Mouse (Mus musculus): Measurements from ENCODE around the gene Caly.

Gene Caly

DNA sequence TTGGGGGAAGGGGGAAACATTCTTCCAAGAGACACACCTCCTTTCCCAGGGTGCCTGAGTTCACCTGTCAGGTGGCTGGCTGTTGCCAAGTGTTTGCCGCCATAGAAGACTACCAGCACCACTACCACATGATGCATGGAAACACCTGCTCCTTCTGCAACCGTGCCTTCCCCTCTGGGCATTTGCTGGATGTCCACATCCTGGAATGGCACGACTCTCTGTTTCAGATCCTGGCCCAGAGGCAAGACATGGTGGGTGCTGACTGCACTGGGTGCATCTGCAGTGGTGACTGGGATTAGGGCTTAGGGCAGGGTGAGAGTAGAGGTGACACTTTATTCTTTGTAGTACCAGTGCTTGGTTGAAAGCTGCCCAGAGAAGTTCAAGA is 45.2 kb downstream of the Caly start:
- DNase-seq (ENCODE audit: low spot score) = no peak

DNA sequence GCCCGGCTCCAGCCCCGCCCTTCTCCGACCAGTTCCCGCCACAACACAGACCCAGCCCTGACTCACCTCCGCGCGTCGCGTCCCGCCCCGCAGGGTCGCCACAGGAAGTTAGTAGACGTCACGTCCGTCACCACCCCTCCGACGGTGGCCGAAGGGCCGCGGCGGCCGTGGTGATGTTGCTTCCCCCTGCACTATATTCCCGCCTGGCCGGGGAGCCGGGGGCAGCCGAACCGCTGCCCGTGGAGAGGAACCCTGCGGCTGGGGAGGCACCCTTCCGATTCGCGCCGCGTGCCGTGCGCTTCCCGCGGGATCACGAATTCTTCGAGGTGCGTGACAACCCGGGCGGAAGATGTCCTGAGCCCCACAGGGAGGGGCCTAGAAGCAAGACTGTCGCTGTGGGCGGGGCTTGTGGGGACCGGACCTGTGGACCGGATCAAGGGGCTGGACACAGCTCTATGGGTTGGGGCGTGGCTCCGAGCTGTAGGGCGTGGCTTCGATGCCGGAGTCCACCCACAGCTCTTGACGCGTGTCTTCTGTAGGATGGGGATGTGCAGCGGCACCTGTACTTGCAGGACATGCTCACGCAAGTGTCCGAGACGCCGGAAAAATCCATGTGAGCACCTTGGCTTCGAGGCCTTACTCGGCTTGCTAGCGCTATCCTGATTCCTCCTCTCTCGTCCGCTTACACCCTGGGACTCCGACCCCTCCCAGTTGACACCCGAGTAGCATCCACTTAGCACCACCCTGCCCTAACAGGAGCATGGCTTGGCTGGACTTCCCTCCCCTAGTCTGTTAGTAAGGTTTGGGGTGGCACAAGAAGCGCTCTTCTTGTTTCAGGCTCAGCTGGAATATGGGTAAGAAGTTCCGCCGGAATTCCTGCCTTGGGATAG is 45.8 kb downstream of the Caly start, which contains the start of the genes Zfp511 and Tubgcp2:
Zfp511 (plus strand) TSS at position 111 of the 890 bp plus-strand sequence.
Tubgcp2 (minus strand) TSS at position 389 of the 890 bp plus-strand sequence.
- peak; percentile 95 for DNase-seq (ENCODE audit: low spot score)

DNA sequence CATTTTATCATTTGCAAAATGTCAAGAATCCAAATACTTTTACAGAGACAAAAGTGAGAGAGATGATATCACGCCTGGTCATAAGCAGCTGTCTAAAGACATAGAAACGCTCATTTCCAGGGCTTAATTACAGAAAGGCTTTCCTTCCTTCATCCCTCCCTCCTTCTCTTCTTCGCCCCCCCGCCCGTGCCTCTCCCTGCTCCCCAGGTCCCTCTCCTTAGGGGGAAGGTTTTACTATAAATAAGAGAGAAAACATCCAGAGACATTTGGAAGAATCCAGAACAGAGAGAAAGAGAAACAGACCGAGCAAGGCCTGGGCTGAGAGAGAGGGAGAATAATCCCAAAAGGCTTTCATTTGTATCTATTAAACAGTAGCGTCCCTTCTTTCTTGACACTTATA is 46.9 kb downstream of the Caly start:
- no peak for DNase-seq (ENCODE audit: low spot score)

DNA sequence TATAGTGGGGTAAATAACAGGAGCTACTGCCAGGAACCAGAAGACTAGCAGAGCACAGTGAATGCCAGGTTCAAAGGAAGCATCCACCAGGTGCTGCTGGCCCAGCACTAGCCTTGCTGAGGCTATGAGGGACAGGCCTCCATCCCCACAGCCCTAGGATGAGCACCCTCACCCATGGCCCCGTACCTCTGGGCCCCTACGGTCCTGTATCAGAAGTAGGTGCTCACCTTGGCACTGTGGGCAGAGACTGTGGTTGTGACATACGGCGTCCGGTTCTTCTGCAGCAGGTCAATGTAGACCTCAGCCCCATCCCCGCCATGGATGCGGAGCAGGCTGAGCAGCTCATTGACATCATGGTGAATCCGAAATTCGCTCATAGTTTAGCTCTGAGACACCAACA is 49.0 kb downstream of the Caly start:
- DNase-seq (ENCODE audit: low spot score) = no peak

DNA sequence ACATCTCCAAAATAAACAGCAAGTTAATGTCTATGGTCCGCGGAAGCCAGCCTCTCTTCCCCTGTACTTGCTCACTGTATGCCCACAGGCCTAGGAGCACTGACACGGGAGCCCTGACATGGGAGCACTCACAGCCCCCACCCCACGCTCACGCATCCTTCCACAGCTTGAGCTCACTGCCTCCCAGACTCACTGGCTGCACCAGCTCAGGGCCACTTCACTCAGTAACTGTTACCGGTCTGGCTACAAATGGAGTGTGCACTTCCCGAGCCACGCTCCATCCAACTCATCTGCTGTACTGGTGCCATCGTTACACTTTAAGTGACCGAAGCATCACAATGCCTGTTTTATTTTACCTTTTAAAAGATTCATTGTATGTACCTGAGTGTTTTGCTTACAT is 50.0 kb downstream of the Caly start:
- DNase-seq (ENCODE audit: low spot score) = no peak

DNA sequence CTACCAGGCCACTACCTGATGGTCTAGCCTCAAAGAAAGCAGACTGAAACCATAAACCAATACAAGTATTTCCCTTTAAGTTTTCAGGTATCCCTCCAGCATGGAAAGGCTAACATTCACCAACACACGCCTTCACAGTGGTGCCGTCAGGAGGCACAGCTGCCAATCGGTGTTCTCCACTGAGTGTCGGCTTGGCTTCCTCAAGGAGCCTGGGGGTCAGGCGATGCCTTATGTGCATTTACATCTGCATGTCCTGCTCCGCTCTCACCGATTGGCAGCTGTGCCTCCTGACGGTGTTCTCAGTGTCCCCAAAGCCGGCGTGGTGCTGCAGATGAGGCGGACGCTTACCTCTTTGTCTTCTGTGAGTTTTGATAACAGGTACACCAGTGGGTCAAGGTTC is 50.6 kb downstream of the Caly start:
- DNase-seq (ENCODE audit: low spot score) = no peak

Measured in testis, postnatal 14 days (tissue).